Mouse (Mus musculus) left cerebral cortex, adult 2 months (tissue): ENCODE measurements around the gene Mov10l1. TPM values are rescaled to one million over a fixed set of nuclear protein-coding genes. Genes with fewer than 3 reads are reported as not detected.

Experiments used
- DNase-seq, 2 experiments: peaks; one replicate each; pipeline ENCODE4 v3.0.0; 2021 to 2022; ENCODE audit warnings: low spot score in 2 of 2, mixed read lengths in 1 of 2; ENCODE audit errors: extremely low spot score in 1 of 2
- H3K27ac ChIP-seq: fragments of 200-600 bp; 2 replicates; pipeline ENCODE4 v1.8.1; 2022
- H3K4me3 ChIP-seq: fragments of 200-600 bp; 2 replicates; pipeline ENCODE4 v1.8.1; 2022
- CTCF ChIP-seq: fragments of 200-600 bp; IDR thresholded peaks from 2 replicates; pipeline ENCODE4 v1.8.1; 2022; ENCODE audit warnings: antibody characterized with exemption, mild to moderate bottlenecking, moderate library complexity
- intact Hi-C: fragments of 180-260 bp; cut with DNase I; formaldehyde crosslinking; loops from one replicate; pipeline ENCODE4 v1.15.1; 2025
- total RNA-seq, 2 experiments: library from RNA; stranded (reverse); gene quantifications; 2 replicates each; pipeline ENCODE4 v1.2.3; 2021

The Mov10l1 gene
- total RNA-seq, 2 experiments from 2014 or later, result not detected

GRCm38 (mm10) chr15:89020085-89020484 lies 37.4 kb downstream of the Mov10l1 start:
- Histone ChIP-seq H3K4me3 (no peak overlapping the region), H3K27ac (no peak overlapping the region)
- DNase-seq, result no peak
- intact Hi-C loops, result no loop called here
- TF ChIP-seq CTCF, result no peak

GRCm38 (mm10) chr15:89020492-89020891 lies 37.8 kb downstream of the Mov10l1 start:
- no peak for TF ChIP-seq CTCF
- Histone ChIP-seq H3K27ac (no peak overlapping the region), H3K4me3 (no peak overlapping the region)
- intact Hi-C loops, result no loop called here
- DNase-seq, result no peak

GRCm38 (mm10) chr15:89044381-89044780 lies 61.7 kb downstream of the Mov10l1 start:
- DNase-seq, result no peak
- intact Hi-C loops, result no loop called here
- Histone ChIP-seq H3K27ac (no peak overlapping the region), H3K4me3 (no peak overlapping the region)
- no peak; the same call in 1 of the 2 replicates for TF ChIP-seq CTCF

DNA sequence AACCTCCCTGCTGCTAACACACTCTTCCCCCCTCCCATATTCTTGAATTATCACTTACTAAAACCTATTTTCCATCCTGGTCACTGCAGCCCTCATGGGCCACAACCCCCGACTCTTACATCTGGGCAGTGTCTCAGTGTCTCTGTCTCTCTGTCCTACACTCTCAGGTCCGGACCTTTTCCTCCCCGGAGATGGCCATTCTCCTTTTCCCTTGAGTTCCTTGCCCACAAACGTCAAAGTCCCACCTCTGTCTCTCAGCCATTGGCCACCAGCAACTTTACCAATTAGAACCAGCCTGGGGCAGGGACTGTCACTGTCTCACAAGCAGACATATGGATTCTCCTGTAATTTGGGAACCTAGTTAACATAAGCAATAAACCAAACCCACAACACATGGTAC lies 63.6 kb downstream of the Mov10l1 start:
- Histone ChIP-seq H3K4me3 (no peak overlapping the region), H3K27ac (no peak overlapping the region)
- DNase-seq, result no peak
- intact Hi-C loops, result no loop called here
- TF ChIP-seq CTCF, result no peak

DNA sequence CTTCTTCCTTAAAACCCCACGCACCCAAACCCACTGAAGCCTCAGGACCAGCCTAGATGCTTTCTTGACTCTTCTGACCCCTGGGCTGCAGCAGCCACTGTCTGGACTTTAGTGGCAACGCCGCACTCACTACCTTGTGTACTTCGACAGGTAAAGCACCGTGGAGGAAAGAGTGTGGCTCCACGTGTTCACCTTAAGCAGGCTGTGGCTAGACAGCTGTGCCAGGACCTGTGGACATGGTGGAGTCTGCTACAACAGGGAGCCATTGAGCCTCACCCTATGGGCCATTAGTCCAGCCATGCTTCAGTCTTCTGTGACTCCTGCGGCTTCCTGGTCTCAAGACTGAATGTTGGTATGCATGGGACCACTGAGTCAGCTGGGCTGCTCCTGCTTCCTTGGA lies 72.0 kb downstream of the Mov10l1 start:
- no peak for DNase-seq
- no peak for TF ChIP-seq CTCF
- H3K27ac ChIP-seq, result no peak overlapping the region
- H3K4me3 ChIP-seq, result no peak overlapping the region
- intact Hi-C loops, result no loop called here

- H3K27ac ChIP-seq, result peak overlapping the region; percentile 92; the same call in 1 of the 2 replicates
- TF ChIP-seq CTCF, result no peak
- intact Hi-C loops, result no loop called here
- peak in 1 of 2 experiments; percentile 6 for DNase-seq
- peak overlapping the region; percentile 82 for H3K4me3 ChIP-seq
Measured at GRCm38 (mm10) chr15:89058736-89059135, 76.0 kb downstream of the Mov10l1 start.

GRCm38 (mm10) chr15:89059161-89059931 lies 76.6 kb downstream of the Mov10l1 start, which contains the start of gene Panx2:
Gene Panx2 (plus strand): TSS chr15:89059734.
- intact Hi-C loops, result no loop called here
- H3K4me3 ChIP-seq, result peak within 1 kb of the TSS; percentile 82
- peak within 1 kb of the TSS; percentile 92 for H3K27ac ChIP-seq
- no peak for TF ChIP-seq CTCF
- peak; percentile 39 to 48 for DNase-seq

- intact Hi-C loops, result loop anchor here (5.0 kb wide), 1 partner anchor 233 kb away; no protein-coding TSS in a partner anchor
- DNase-seq, result peak; percentile 43 to 45
- H3K4me3 ChIP-seq, result peak overlapping the region; percentile 82
- H3K27ac ChIP-seq, result peak overlapping the region; percentile 88
- TF ChIP-seq CTCF, result no peak
Measured at GRCm38 (mm10) chr15:89060032-89060681, 77.4 kb downstream of the Mov10l1 start.

GRCm38 (mm10) chr15:89060811-89061460 lies 78.2 kb downstream of the Mov10l1 start:
- Histone ChIP-seq H3K27ac (no peak overlapping the region; the same call in 1 of the 2 replicates), H3K4me3 (peak overlapping the region; percentile 82)
- intact Hi-C loops, result loop anchor here (5.0 kb wide), 1 partner anchor 234 kb away; no protein-coding TSS in a partner anchor
- no peak for TF ChIP-seq CTCF
- peak in 1 of 2 experiments; percentile 12 for DNase-seq

DNA sequence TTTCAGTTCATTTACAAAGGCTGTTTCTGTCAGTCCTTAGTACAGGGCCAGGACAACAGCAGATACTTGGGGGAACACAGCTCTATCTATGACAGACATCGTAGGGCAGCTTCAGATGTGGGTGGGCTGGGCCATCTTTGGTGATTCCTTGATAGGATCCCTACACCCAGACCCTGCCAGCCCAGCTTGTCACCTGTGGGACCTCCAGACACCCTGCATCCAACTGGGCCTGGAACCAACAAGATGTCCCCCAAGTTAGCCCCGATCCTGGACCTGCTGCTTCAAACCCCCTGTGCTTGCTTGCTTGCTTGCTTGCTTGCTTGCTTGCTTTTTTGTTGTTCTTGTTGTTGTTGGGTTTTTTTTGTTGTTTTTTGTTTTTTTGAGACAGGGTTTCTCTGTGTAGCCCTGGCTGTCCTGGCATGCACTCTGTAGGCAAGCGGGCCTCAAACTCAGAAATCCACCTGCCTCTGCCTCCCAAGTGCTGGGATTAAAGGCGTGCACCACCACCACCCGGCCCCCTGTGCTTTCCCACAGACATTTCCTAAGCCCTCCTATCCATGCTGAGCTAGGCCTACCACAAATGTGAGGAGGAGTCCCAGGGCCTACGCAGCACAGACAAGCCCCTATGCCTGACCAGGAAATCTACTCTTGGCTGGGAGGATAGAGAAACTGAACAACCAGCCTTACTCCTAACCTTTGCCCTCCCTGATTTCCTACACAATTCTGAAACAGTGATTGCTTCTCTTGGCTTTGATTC lies 79.2 kb downstream of the Mov10l1 start:
- intact Hi-C loops, result loop anchor here (5.0 kb wide), 1 partner anchor 235 kb away; no protein-coding TSS in a partner anchor
- no peak overlapping the region for H3K27ac ChIP-seq
- TF ChIP-seq CTCF, result no peak
- DNase-seq, result peak in 1 of 2 experiments; percentile 4
- H3K4me3 ChIP-seq, result no peak overlapping the region

GRCm38 (mm10) chr15:89062518-89062910 lies 79.8 kb downstream of the Mov10l1 start:
- no peak overlapping the region for H3K4me3 ChIP-seq
- no peak overlapping the region for H3K27ac ChIP-seq
- no peak for TF ChIP-seq CTCF
- intact Hi-C loops, result loop anchor here (5.0 kb wide), 1 partner anchor 235 kb away; no protein-coding TSS in a partner anchor
- DNase-seq, result no peak
